Mouse (Mus musculus): ENCODE measurements around the gene Fbxo44. TPM values are rescaled to one million over a fixed set of nuclear protein-coding genes. Genes with fewer than 3 reads are reported as not detected.

Fbxo44 gene
- total and polyA plus RNA-seq, 3 experiments, result 2.3 to 6.2 TPM; not detected in 1

DNA sequence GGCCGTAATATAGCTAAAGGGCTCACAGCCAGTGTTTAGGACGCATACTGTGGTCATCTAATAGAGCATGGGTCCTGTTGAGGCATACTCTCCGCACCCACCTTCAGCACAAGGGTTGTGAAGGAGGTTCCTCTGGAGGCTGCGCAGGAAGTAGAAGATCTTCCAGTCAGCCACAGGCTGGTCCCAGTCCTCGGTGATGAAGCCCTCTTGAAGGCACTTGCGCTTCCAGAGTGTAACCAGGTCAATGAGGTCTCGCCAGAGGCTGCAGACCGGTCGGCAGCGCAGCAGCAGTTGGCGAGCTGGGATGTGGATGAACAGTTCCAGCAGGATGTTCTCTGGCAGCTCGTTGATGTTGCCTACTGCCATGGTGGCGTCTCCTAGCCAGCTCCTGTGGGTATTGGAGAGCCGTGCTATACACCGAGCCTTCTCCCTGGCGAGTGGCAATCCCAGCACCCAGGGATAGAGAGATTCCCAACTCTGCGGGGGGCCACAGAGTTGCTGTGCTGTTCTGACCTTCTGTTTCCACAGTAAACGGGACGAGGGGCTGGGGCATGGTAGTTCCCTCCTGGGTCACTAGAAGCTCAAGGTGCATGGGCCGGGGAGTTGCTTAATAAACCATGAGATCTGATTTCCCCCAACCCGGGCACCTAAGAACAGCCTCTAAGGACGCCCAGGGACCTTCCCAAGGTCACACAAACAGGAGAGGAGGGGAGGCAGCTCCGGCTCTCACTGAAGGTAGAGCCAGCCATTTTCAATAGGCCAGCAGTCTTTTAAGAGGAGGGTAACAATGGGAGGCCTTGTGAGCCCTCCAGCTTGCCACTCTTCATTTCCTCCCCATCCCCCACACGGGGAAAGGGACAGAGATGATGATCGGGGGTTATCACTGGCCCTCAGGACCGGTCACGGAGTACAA, 1.6 kb downstream of the Fbxo44 start:
- Histone ChIP-seq H3K4me3 (ENCODE audit: control insufficient read depth in 1 of 2, insufficient read depth in 1 of 2, low read depth in 2 of 2, low read length in 2 of 2) (peak overlapping the region; percentile 38 to 93), H3K27me3 (ENCODE audit: control insufficient read depth in 1 of 2, insufficient read depth in 2 of 2, low read length in 2 of 2) (no peaks in the 10 kb centered on the region; a peak in 1 of 4 replicates), H3K9ac (ENCODE audit: control insufficient read depth, low read depth, low read length, poor library complexity, severe bottlenecking) (peak overlapping the region; percentile 60), H3K4me1 (ENCODE audit: control insufficient read depth in 1 of 2, insufficient read depth in 2 of 2, low read length in 2 of 2) (peaks cover 0 to 3% of the 10 kb centered on the region in 2 experiments; a peak in 2 of 4 replicates), H3K27ac (ENCODE audit: control insufficient read depth, low read depth, low read length) (no peak overlapping the region), H3K9me3 (replicated peaks; ENCODE audit: insufficient read depth, low read length) (no peaks in the 10 kb centered on the region), H3K36me3 (ENCODE audit: control insufficient read depth in 1 of 2, insufficient read depth in 2 of 2, low read length in 2 of 2) (no peaks in the 10 kb centered on the region), H3K79me2 (ENCODE audit: control insufficient read depth, insufficient read depth, low read length, poor library complexity) (no peaks in the 10 kb centered on the region; the same call in 1 of the 2 replicates)
- no peak for DNase-seq (ENCODE audit: low read depth, low spot score)
- TF ChIP-seq GATA1 (IDR thresholded peaks at IDR 0.05; ENCODE audit: low read depth, low read length) (no peak), SMC3 (IDR thresholded peaks at IDR 0.05; ENCODE audit: low read depth, low read length) (no peak), CHD1 (IDR thresholded peaks at IDR 0.05; ENCODE audit: low read depth, low read length) (no peak), ZKSCAN1 (IDR thresholded peaks at IDR 0.05; ENCODE audit: low read depth, low read length) (no peak), CTCF (IDR thresholded peaks at IDR 0.05 in 2 of 3, conservative IDR thresholded peaks at IDR 0.05 in 1 of 3; ENCODE audit: control insufficient read depth in 1 of 3, insufficient read depth in 1 of 3, low read depth in 2 of 3, low read length in 3 of 3, poor library complexity in 1 of 3, severe bottlenecking in 1 of 3) (no peak), EP300 (IDR thresholded peaks at IDR 0.05; ENCODE audit: low read depth in 1 of 2, low read length in 2 of 2) (no peak), ZMIZ1 (IDR thresholded peaks at IDR 0.05; ENCODE audit: low read depth, low read length) (no peak), POLR2A (IDR thresholded peaks at IDR 0.05; ENCODE audit: control insufficient read depth in 1 of 2, insufficient read depth in 1 of 2, low read depth in 1 of 2, low read length in 2 of 2, poor library complexity in 1 of 2) (no peak), JUND (IDR thresholded peaks at IDR 0.05; ENCODE audit: low read depth, low read length) (no peak), ETS1 (IDR thresholded peaks at IDR 0.05; ENCODE audit: low read depth, low read length) (no peak), SIN3A (IDR thresholded peaks at IDR 0.05; ENCODE audit: low read length) (no peak), TBP (IDR thresholded peaks at IDR 0.05; ENCODE audit: low read depth, low read length) (no peak)

DNA sequence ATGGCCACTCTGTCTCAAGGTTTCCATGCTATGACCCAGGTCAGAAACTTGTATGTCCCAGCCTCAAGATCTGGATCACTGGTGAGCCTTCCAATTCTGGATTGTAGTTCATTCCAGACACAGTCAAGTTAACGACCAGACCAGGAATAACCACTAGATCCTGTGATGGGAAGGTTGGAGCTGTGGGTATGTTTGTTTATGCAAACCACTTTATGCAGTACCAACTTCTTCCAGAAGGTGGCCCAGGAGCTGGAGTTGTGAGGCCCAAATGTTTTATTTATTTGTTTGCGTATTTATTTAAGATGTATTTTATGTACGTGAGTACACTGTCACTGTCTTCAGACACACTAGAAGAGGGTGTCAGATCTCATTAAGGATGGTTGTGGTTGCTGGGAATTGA, 5.3 kb downstream of the Fbxo44 start:
- no peak overlapping the region for H3K9ac ChIP-seq (ENCODE audit: control insufficient read depth, low read depth, low read length, poor library complexity, severe bottlenecking)
- H3K27ac ChIP-seq (ENCODE audit: control insufficient read depth, low read depth, low read length), result no peak overlapping the region
- H3K79me2 ChIP-seq (ENCODE audit: control insufficient read depth, insufficient read depth, low read length, poor library complexity), result no peaks in the 10 kb centered on the region; the same call in 1 of the 2 replicates
- H3K27me3 ChIP-seq (ENCODE audit: control insufficient read depth in 1 of 2, insufficient read depth in 2 of 2, low read length in 2 of 2), result no peaks in the 10 kb centered on the region
- peaks cover 3 to 5% of the 10 kb centered on the region in 2 experiments; a peak in 2 of 4 replicates for H3K4me1 ChIP-seq (ENCODE audit: control insufficient read depth in 1 of 2, insufficient read depth in 2 of 2, low read length in 2 of 2)
- H3K9me3 ChIP-seq (replicated peaks; ENCODE audit: insufficient read depth, low read length), result no peaks in the 10 kb centered on the region
- no peak for TF ChIP-seq MXI1 (IDR thresholded peaks at IDR 0.05; ENCODE audit: low read depth, low read length)
- TF ChIP-seq SMC3 (IDR thresholded peaks at IDR 0.05; ENCODE audit: low read depth, low read length), result peak; percentile 40
- peak; percentile 7 for TF ChIP-seq RAD21 (IDR thresholded peaks at IDR 0.05; ENCODE audit: low read depth, low read length)
- TF ChIP-seq CTCF (IDR thresholded peaks at IDR 0.05 in 2 of 3, conservative IDR thresholded peaks at IDR 0.05 in 1 of 3; ENCODE audit: control insufficient read depth in 1 of 3, insufficient read depth in 1 of 3, low read depth in 2 of 3, low read length in 3 of 3, poor library complexity in 1 of 3, severe bottlenecking in 1 of 3), result peak; percentile 19 to 71 (median 53); a peak in 5 of 6 replicates
- no peak for TF ChIP-seq SIN3A (IDR thresholded peaks at IDR 0.05; ENCODE audit: low read length)
- no peak for TF ChIP-seq USF1 (IDR thresholded peaks at IDR 0.05; ENCODE audit: low read depth, low read length)
- no peak overlapping the region for H3K4me3 ChIP-seq (ENCODE audit: control insufficient read depth in 1 of 2, insufficient read depth in 1 of 2, low read depth in 2 of 2, low read length in 2 of 2)
- H3K36me3 ChIP-seq (ENCODE audit: control insufficient read depth in 1 of 2, insufficient read depth in 2 of 2, low read length in 2 of 2), result no peaks in the 10 kb centered on the region; a peak in 1 of 4 replicates
- peak; percentile 70 for DNase-seq (ENCODE audit: low read depth, low spot score)
